Mouse (Mus musculus) liver, adult (tissue): ENCODE measurements around the gene Irf5.

ENCODE experiments used
- GATA4 ChIP-seq: IDR thresholded peaks from 2 replicates; pipeline ENCODE4 v1.6.1; 2014; ENCODE audit warnings: mild to moderate bottlenecking, low read length; ENCODE audit not compliant: insufficient replicate concordance

Irf5 gene

GRCm38 (mm10) chr6:29526281-29527251, at the start of gene Irf5:
Gene Irf5, plus strand, starts transcription at chr6:29526625.
- no peak for TF ChIP-seq GATA4

- TF ChIP-seq GATA4, result no peak
Observed at GRCm38 (mm10) chr6:29482691-29483090, 43.7 kb upstream of the Irf5 start.

- no peak for TF ChIP-seq GATA4
Observed at GRCm38 (mm10) chr6:29484716-29485559, 41.5 kb upstream of the Irf5 start.

GRCm38 (mm10) chr6:29485951-29486350, 40.5 kb upstream of the Irf5 start:
- no peak for TF ChIP-seq GATA4

- no peak for TF ChIP-seq GATA4
Observed at GRCm38 (mm10) chr6:29494101-29494500, 32.3 kb upstream of the Irf5 start.

- TF ChIP-seq GATA4, result no peak
Observed at GRCm38 (mm10) chr6:29496270-29496669, 30.2 kb upstream of the Irf5 start.

- TF ChIP-seq GATA4, result no peak
Observed at GRCm38 (mm10) chr6:29497791-29498190, 28.6 kb upstream of the Irf5 start.

- TF ChIP-seq GATA4, result no peak
Observed at GRCm38 (mm10) chr6:29500177-29500576, 26.2 kb upstream of the Irf5 start.

- TF ChIP-seq GATA4, result no peak
Observed at GRCm38 (mm10) chr6:29500810-29501209, 25.6 kb upstream of the Irf5 start.

- no peak for TF ChIP-seq GATA4
Observed at GRCm38 (mm10) chr6:29501599-29501998, 24.8 kb upstream of the Irf5 start.

GRCm38 (mm10) chr6:29505493-29505892, 20.9 kb upstream of the Irf5 start:
- TF ChIP-seq GATA4, result no peak

GRCm38 (mm10) chr6:29506834-29507233, 19.6 kb upstream of the Irf5 start:
- TF ChIP-seq GATA4, result no peak

- TF ChIP-seq GATA4, result no peak
Observed at GRCm38 (mm10) chr6:29507447-29508309, 18.7 kb upstream of the Irf5 start, which contains the start of gene Kcp. Gene Kcp, minus strand, starts transcription at chr6:29507952.

- TF ChIP-seq GATA4, result no peak
Observed at GRCm38 (mm10) chr6:29509086-29509485, 17.3 kb upstream of the Irf5 start.

GRCm38 (mm10) chr6:29513284-29513683, 13.1 kb upstream of the Irf5 start:
- TF ChIP-seq GATA4, result no peak
